Mouse (Mus musculus) spleen, postnatal 10 days (tissue): ENCODE data around the gene Nfkbib.

Experiments
- DNase-seq, 2 experiments: peaks; one replicate each; pipeline ENCODE4 v3.0.0; 2021 to 2022; ENCODE audit warnings: low spot score in 2 of 2

Gene Nfkbib

GRCm38 (mm10) chr7:28769414-28769958 is 2.2 kb upstream of the Nfkbib start:
- DNase-seq, result no peak

GRCm38 (mm10) chr7:28766910-28767309 is 402 bp downstream of the Nfkbib start:
- DNase-seq, result no peak

DNA sequence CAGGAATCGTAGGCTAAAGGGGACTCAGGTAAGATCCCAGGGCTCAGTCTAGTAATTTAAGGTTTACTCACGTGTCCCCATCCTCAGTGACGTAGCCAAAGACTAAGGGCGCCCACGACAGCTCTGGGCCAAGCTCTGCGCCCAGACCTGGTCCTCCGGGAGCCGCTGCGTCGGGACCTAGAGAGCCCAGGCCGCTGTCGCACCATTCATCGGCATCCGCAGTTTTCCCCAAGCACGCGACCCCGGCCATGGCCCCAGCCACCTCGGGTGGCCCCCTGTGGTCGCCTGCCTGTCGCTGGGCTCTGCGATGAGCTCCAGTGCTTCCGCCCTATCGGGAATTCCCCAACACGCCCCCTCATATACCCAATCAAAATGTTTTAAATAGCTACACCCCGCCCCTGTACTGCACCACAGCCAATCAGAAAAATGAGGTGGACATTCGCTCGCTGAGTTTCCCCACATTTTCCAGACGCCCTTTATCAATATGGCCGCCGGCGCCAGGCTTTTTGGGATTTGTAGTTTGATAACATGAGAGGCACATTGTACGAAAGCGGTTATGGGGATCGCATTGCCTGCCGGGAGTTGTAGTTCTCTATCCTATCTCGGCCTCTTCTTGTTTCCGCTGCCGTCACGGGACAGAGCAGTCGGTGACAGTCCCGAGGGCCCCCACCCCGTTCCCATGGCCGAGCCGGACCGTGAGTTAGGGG is 986 bp downstream of the Nfkbib start, which contains the start of gene Sirt2:
Sirt2 (plus strand) TSS at position 563 of the 707 bp plus-strand sequence.
- peak; percentile 88 to 97 for DNase-seq

GRCm38 (mm10) chr7:28765211-28765610 is 2.1 kb downstream of the Nfkbib start:
- no peak for DNase-seq

- no peak for DNase-seq
Measured at GRCm38 (mm10) chr7:28761907-28762306, 5.4 kb downstream of the Nfkbib start.

DNA sequence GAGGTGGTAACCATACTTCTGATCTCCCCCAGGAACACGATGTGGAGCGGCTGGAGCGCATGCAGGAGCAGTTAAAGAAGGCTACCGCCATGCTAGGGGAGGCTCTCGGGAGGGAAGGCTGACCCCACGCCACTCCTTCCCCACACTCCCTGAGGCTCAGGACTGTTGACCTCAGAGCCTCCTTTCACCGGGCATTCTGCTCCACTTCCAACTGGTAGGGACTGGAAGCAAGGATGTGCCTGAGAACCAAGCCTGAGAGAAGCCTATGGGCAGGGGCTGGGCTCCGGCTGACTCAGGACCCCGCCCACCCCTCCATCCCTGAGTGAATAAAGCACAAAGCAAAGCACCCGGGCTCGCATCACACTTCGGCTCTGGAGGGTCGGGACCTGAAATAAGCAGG is 8.7 kb downstream of the Nfkbib start:
- no peak for DNase-seq

DNA sequence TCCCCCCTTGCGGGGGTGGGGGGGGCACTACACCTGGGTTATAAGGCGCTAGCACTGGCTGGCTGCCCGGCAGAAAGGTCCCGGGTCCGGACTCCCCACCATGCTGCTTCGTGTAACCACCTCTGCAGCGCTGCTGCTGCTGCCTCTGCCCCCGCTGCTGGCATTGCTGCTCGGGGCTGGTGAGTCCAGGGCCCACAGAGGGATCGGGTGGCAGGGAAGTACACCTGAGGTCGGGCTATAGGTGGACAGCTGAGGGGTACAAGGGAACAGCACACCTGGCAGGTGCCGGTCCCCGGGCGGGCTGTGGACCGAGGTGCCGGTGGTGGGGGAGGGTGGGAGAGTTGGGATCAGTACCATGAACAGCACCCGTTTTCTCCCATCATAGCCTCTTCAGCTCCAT is 11.2 kb downstream of the Nfkbib start, which contains the start of gene Ccer2:
Ccer2 (plus strand) TSS at position 96 of the 400 bp plus-strand sequence.
- no peak for DNase-seq

DNA sequence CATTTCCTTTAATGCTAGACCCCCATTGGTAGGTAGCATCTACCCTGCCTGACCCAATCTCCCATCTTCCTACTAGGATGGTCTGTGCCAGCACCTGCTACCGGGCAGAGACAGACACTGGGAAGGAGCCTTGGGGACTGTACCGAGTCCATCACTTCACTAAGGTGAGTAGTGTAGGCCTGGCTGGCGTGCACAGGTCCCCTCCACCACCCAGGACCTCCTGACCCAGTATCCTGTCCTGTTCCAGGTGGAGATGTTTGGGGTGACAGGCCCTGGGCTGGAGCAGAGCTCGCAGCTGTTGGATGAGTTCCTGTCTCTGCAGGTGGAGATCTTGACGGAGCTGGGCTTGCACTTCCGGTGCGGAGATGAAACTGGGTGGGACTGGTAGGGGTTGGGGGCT is 17.4 kb downstream of the Nfkbib start:
- DNase-seq, result no peak

GRCm38 (mm10) chr7:28741709-28742438 is 25.4 kb downstream of the Nfkbib start, which contains the start of the genes Mrps12 and Sars2:
TSS of gene Mrps12 (minus strand) at chr7:28741820.
TSS of gene Sars2 (plus strand) at chr7:28741992.
- peak; percentile 93 to 97 for DNase-seq

DNA sequence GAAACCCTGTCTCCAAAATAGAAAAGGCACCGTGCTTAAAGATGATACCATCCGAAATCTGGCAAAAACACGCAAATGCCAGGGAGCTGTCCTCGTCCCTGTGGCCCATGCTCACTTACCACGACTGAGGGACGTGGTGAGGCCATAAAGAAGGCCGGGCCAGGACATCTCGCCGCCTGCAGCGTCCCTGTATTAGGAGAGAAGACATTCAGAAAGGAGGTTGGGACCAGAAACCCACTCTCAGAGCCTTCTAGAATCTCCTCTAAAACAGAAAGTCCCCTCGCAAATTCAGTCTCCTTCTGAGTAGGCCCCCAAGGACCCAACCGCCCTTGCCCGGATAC is 26.0 kb downstream of the Nfkbib start:
- no peak for DNase-seq

- DNase-seq, result no peak
Measured at GRCm38 (mm10) chr7:28740949-28741348, 26.4 kb downstream of the Nfkbib start.

- DNase-seq, result no peak
Measured at GRCm38 (mm10) chr7:28739829-28740228, 27.5 kb downstream of the Nfkbib start.

DNA sequence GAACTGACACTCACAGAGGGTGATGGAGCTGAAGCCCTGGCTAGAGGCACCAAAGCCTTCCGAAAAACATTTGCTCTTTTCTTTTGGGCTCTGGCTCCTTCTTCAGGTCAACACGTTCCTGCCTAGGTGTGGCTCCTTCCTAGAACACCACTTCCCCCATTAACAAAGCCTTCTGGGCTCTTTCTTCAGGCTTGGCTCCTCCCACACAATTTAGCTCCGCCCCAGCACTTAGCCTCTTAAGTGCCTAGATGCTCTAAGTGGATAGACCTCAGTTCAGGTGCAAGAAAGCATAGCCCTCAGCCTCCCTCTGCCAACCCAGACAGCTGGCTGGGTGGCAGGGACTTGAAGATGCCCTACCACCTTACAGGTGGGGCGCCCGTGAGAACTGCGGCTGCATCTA is 31.6 kb downstream of the Nfkbib start:
- no peak for DNase-seq

DNA sequence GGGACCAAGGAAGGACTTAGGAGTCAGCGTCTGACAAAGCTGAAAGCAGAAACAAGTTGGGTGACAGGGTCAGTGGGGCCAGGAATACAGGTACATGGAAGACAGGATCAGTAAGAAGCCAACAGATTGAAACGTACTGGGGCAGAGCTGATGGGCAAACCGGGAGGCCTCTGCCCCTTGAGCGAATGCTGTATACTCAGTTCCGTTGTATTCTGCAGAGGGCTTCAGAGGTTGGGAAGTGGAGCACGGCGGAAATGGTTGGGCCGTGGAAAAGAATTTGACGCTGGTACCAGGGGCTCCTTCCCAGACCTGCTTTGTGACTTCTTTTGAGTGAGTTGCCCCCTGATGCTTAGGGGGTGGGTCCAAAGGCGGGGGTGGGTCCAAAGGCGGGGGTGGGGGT is 34.1 kb downstream of the Nfkbib start:
- no peak for DNase-seq

GRCm38 (mm10) chr7:28732341-28733142 is 34.8 kb downstream of the Nfkbib start:
- peak; percentile 53 to 80 for DNase-seq

DNA sequence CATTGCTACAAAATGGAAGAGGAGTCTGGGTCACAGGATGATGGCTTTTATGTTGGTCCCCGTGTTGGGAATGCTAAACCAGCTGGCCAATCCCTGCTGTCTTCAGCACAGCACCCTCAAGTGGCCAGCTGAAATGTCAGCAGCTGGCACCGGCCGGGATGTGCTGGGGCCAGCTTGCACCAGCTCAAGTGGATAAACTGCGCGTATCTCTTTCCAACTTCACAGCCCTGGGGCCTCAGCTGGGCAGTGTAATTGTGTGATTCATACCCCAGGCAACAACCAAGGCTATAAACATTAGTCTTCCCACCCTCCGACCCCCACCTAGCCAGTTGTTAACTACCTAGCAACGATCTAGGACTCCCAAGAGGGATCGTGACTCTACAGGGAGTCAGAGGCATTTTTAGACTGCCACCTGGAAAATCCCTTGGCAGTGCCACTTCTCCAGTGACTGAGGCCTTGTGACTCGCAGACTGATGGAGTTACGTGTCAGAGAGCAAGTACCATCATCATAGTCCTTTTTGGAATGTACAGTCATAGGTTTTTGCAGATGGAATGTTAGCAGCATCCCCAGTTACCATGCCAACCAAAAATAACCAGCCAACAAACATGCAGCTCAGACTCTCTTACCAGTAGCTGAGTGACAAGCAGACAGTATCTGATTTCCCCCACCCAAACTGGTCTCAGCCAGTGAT is 39.5 kb downstream of the Nfkbib start:
- no peak for DNase-seq

- peak; percentile 42 to 79 for DNase-seq
Measured at GRCm38 (mm10) chr7:28726600-28726999, 40.7 kb downstream of the Nfkbib start.

DNA sequence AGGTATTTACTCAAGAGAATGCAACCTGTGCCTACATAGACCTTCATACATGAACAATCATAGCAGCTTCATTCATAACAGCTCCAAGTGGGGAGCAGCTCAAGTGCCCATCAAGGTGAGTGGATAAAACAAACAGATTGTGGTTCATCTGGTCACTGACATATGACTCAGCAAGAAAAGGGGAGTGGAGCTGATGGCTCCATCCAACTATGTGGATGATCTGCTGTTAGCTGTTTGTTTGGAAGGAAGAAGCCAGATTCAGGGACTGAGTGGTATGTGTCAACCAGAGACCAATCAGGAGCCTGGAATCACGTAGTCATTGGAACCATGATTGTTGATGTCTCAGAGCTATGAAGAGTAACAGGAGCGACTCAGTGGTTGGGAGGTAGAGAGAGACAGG is 42.7 kb downstream of the Nfkbib start:
- DNase-seq, result no peak

DNA sequence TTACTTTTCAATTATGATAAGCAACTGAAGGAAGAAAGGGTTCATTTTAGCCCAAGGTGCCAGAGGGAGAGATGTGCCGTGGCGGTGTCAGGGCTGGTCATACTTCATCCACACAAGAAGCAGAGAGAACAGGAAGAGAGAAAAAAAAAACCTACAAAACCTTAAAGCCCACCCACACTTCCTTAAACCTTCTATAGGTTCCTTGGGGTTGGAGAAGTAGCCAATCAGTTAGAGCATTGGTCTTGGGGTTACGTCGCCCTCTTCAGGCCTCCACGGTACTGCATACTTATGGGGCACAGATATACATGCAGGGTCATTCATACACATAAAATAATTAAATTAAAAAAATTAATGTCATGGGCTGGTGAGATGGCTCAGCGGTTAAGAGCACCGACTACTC is 45.2 kb downstream of the Nfkbib start:
- DNase-seq, result no peak

- no peak for DNase-seq
Measured at GRCm38 (mm10) chr7:28720753-28721537, 46.4 kb downstream of the Nfkbib start.

GRCm38 (mm10) chr7:28719650-28720049 is 47.7 kb downstream of the Nfkbib start:
- DNase-seq, result no peak
